Mouse (Mus musculus) midbrain, embryonic 14.5 days (tissue): Measurements from ENCODE around the gene Gm20388. TPM values are rescaled to one million over a fixed set of nuclear protein-coding genes. Genes with fewer than 3 reads are reported as not detected.

Experiments
- ATAC-seq: fragments of 200-750 bp; cut with Nextera tagmentation; 2 replicates; pipeline ENCODE4 v1.8.0; 2017; ENCODE audit warnings: moderate number of reproducible peaks, moderate library complexity; ENCODE audit not compliant: low FRiP score, low TSS enrichment
- DNase-seq: peaks from one replicate; pipeline ENCODE4 v3.0.0-alpha.2; 2015
- H3K27ac ChIP-seq: fragments of 300-500 bp; sonication (generic); replicated peaks from 2 replicates; pipeline ENCODE4 v1.5.1; 2014; ENCODE audit warnings: mild to moderate bottlenecking, low read depth, low read length, moderate library complexity
- H3K27me3 ChIP-seq: fragments of 300-500 bp; sonication (generic); 2 replicates; pipeline ENCODE4 v1.6.1; 2014; ENCODE audit warnings: low read length, control low read depth, mixed read lengths; ENCODE audit not compliant: control insufficient read depth, insufficient read depth
- H3K36me3 ChIP-seq: fragments of 300-500 bp; sonication (generic); 2 replicates; pipeline ENCODE4 v1.6.1; 2014; ENCODE audit warnings: low read length, control low read depth; ENCODE audit not compliant: control insufficient read depth, insufficient read depth
- H3K4me1 ChIP-seq: fragments of 300-500 bp; sonication (generic); 2 replicates; pipeline ENCODE4 v1.6.1; 2014; ENCODE audit warnings: mild to moderate bottlenecking, antibody characterized with exemption, low read length, control low read depth; ENCODE audit not compliant: control insufficient read depth, insufficient read depth
- H3K4me2 ChIP-seq: fragments of 300-500 bp; sonication (generic); 2 replicates; pipeline ENCODE4 v1.6.1; 2014; ENCODE audit warnings: mild to moderate bottlenecking, low read length, moderate library complexity
- H3K4me3 ChIP-seq: fragments of 300-500 bp; sonication (generic); replicated peaks from 2 replicates; pipeline ENCODE4 v1.5.1; 2014; ENCODE audit warnings: low read depth, low read length
- H3K9ac ChIP-seq: fragments of 300-500 bp; sonication (generic); replicated peaks from 2 replicates; pipeline ENCODE4 v1.6.1; 2014; ENCODE audit warnings: mild to moderate bottlenecking, low read length, moderate library complexity
- H3K9me3 ChIP-seq: fragments of 300-500 bp; sonication (generic); 2 replicates; pipeline ENCODE4 v1.6.1; 2016; ENCODE audit warnings: low read length, control low read depth, mixed read lengths; ENCODE audit not compliant: control insufficient read depth
- WGBS: fragments of 180-500 bp; shearing (Covaris S2); extraction: QIAGEN DNeasy Blood & Tissue Kit; methylation state at CpG from one replicate; pipeline ENCODE4 v1.1.7; 2014; 5-methylcytosine and 5-hydroxymethylcytosine counted together
- polyA plus RNA-seq: library from polyadenylated mRNA; unstranded; fragments of >200 nt; fragmentation: Nextera tagmentation; extraction: Ambion mirVana; gene quantifications from 2 replicates; pipeline ENCODE4 v1.2.1, GENCODE M21; 2014

The Gm20388 gene
- polyA plus RNA-seq, 1 experiment from 2014 or later = 4.1 TPM

- Histone ChIP-seq H3K4me2 (no peak overlapping the region), H3K27me3 (no peaks in the 10 kb centered on the region), H3K9me3 (no peaks in the 10 kb centered on the region), H3K27ac (no peak overlapping the region), H3K36me3 (no peaks in the 10 kb centered on the region), H3K9ac (no peak overlapping the region), H3K4me3 (no peak overlapping the region), H3K4me1 (peaks cover 38% of the 10 kb centered on the region)
- no peak for ATAC-seq
- DNase-seq = no peak
- WGBS = 60% methylated on average over 10 of the region's 10 CpGs
These were observed 2382.8 kb downstream of the Gm20388 start for GRCm38 (mm10) chr8:122293484-122293883.

GRCm38 (mm10) chr8:122294273-122294683, 2383.6 kb downstream of the Gm20388 start:
- no peak for ATAC-seq
- Histone ChIP-seq H3K27me3 (no peaks in the 10 kb centered on the region), H3K36me3 (no peaks in the 10 kb centered on the region), H3K9ac (no peak overlapping the region), H3K4me2 (no peak overlapping the region), H3K4me3 (no peak overlapping the region), H3K9me3 (no peaks in the 10 kb centered on the region), H3K4me1 (peaks cover 45% of the 10 kb centered on the region), H3K27ac (no peak overlapping the region)
- DNase-seq = peak; percentile 64
- WGBS = 5% methylated on average over 7 of the region's 7 CpGs

- DNase-seq (no peak), ATAC-seq (no peak)
- H3K9ac ChIP-seq = no peak overlapping the region
- peaks cover 45% of the 10 kb centered on the region for H3K4me1 ChIP-seq
- H3K27me3 ChIP-seq = no peaks in the 10 kb centered on the region
- H3K27ac ChIP-seq = peak overlapping the region; percentile 37; the same call in 1 of the 2 replicates
- H3K36me3 ChIP-seq = no peaks in the 10 kb centered on the region
- no peak overlapping the region for H3K4me2 ChIP-seq
- 61% methylated on average over 9 of the region's 9 CpGs for WGBS
- no peaks in the 10 kb centered on the region for H3K9me3 ChIP-seq
- H3K4me3 ChIP-seq = no peak overlapping the region
These were observed 2384.7 kb downstream of the Gm20388 start for GRCm38 (mm10) chr8:122295389-122295788.

GRCm38 (mm10) chr8:122296173-122297001, 2385.7 kb downstream of the Gm20388 start:
- Histone ChIP-seq H3K27ac (peak overlapping the region; percentile 57), H3K4me1 (peaks cover 44% of the 10 kb centered on the region)

GRCm38 (mm10) chr8:122299581-122300254, 2389.1 kb downstream of the Gm20388 start:
- H3K4me2 ChIP-seq = no peak overlapping the region
- WGBS = 65% methylated on average over 16 of the region's 16 CpGs
- H3K27ac ChIP-seq = peak overlapping the region; percentile 78; the same call in 1 of the 2 replicates

More at GRCm38 (mm10) chr8:122296173-122297001, 2385.7 kb downstream of the Gm20388 start:
- Histone ChIP-seq H3K4me2 (0 out of 2 replicates have a peak overlapping the region, but pooled peaks have one; percentile 10), H3K4me3 (no peak overlapping the region), H3K27me3 (no peaks in the 10 kb centered on the region), H3K36me3 (no peaks in the 10 kb centered on the region), H3K9ac (peak overlapping the region; percentile 23), H3K9me3 (no peaks in the 10 kb centered on the region)
- DNase-seq = peak; percentile 53
- peak; percentile 7; the same call in 1 of the 2 replicates for ATAC-seq
- WGBS = 31% methylated on average over 24 of the region's 24 CpGs

GRCm38 (mm10) chr8:122301081-122301480, 2390.4 kb downstream of the Gm20388 start:
- Histone ChIP-seq H3K4me3 (no peak overlapping the region), H3K27me3 (no peaks in the 10 kb centered on the region), H3K4me1 (peaks cover 32% of the 10 kb centered on the region; the same call in 1 of the 2 replicates), H3K9me3 (no peaks in the 10 kb centered on the region), H3K27ac (peak overlapping the region; percentile 78), H3K36me3 (no peaks in the 10 kb centered on the region), H3K9ac (no peak overlapping the region), H3K4me2 (no peak overlapping the region)
- 60% methylated on average over 13 of the region's 13 CpGs for WGBS
- ATAC-seq (no peak), DNase-seq (peak; percentile 74)

More at GRCm38 (mm10) chr8:122299581-122300254, 2389.1 kb downstream of the Gm20388 start:
- Histone ChIP-seq H3K27me3 (no peaks in the 10 kb centered on the region), H3K4me3 (no peak overlapping the region), H3K36me3 (no peaks in the 10 kb centered on the region), H3K9me3 (no peaks in the 10 kb centered on the region), H3K4me1 (peaks cover 42% of the 10 kb centered on the region; the same call in 1 of the 2 replicates), H3K9ac (no peak overlapping the region)
- ATAC-seq (no peak), DNase-seq (no peak)

GRCm38 (mm10) chr8:122301866-122302265, 2391.2 kb downstream of the Gm20388 start:
- DNase-seq (no peak), ATAC-seq (no peak)
- H3K9ac ChIP-seq = no peak overlapping the region
- peaks cover 26% of the 10 kb centered on the region; the same call in 1 of the 2 replicates for H3K4me1 ChIP-seq
- no peak overlapping the region for H3K4me3 ChIP-seq
- no peak overlapping the region for H3K4me2 ChIP-seq
- peak overlapping the region; percentile 78 for H3K27ac ChIP-seq
- H3K9me3 ChIP-seq = no peaks in the 10 kb centered on the region
- H3K27me3 ChIP-seq = no peaks in the 10 kb centered on the region
- WGBS = 80% methylated on average over 5 of the region's 5 CpGs
- H3K36me3 ChIP-seq = no peaks in the 10 kb centered on the region

- ATAC-seq (no peak), DNase-seq (no peak)
- no peaks in the 10 kb centered on the region for H3K9me3 ChIP-seq
- H3K4me3 ChIP-seq = no peak overlapping the region
- no peaks in the 10 kb centered on the region; the same call in 1 of the 2 replicates for H3K36me3 ChIP-seq
- H3K27ac ChIP-seq = no peak overlapping the region
- H3K27me3 ChIP-seq = no peaks in the 10 kb centered on the region
- peaks cover 14% of the 10 kb centered on the region; the same call in 1 of the 2 replicates for H3K4me1 ChIP-seq
- H3K9ac ChIP-seq = no peak overlapping the region
- WGBS = 75% methylated on average over 6 of the region's 6 CpGs
- no peak overlapping the region for H3K4me2 ChIP-seq
These were observed 2392.8 kb downstream of the Gm20388 start for GRCm38 (mm10) chr8:122303451-122303850.
